Mouse (Mus musculus) thymus, postnatal 36 days (tissue): ENCODE measurements around the gene Arpc5.
A peak's percentile ranks its signal among the peaks of the same experiment; 100 is the strongest.
"Not testable (repeated sequence)": the region's sequence is repeated elsewhere in the genome, so short reads cannot be mapped to it uniquely, and the experiment has no call there.

Experiments
- DNase-seq, 2 experiments: peaks; one replicate each; pipeline ENCODE4 v3.0.0; 2022; ENCODE audit warnings: mixed read lengths in 2 of 2

The Arpc5 gene

GRCm38 (mm10) chr1:152766032-152766772 is at the start of gene Arpc5, which contains the start of gene Rgl1:
Gene Arpc5, plus strand, starts transcription at chr1:152766542.
Gene Rgl1, minus strand, starts transcription at chr1:152766351.
- peak; percentile 97 to 98 for DNase-seq

GRCm38 (mm10) chr1:152717329-152717728 is 49.0 kb upstream of the Arpc5 start:
- DNase-seq, result no peak

GRCm38 (mm10) chr1:152718200-152718599 is 48.1 kb upstream of the Arpc5 start:
- no peak for DNase-seq

- no peak for DNase-seq
Observed at GRCm38 (mm10) chr1:152720969-152721368, 45.4 kb upstream of the Arpc5 start.

GRCm38 (mm10) chr1:152721535-152722198 is 44.7 kb upstream of the Arpc5 start:
- DNase-seq, result no peak

- DNase-seq, result no peak
Observed at GRCm38 (mm10) chr1:152724286-152724685, 42.1 kb upstream of the Arpc5 start.

- DNase-seq, result no peak
Observed at GRCm38 (mm10) chr1:152726095-152726494, 40.2 kb upstream of the Arpc5 start.

GRCm38 (mm10) chr1:152727604-152728236 is 38.6 kb upstream of the Arpc5 start:
- DNase-seq, result no peak

- no peak for DNase-seq
Observed at GRCm38 (mm10) chr1:152738793-152739192, 27.5 kb upstream of the Arpc5 start.

- no peak for DNase-seq
Observed at GRCm38 (mm10) chr1:152739374-152739773, 27.0 kb upstream of the Arpc5 start.

GRCm38 (mm10) chr1:152743095-152743826 is 23.1 kb upstream of the Arpc5 start:
- no peak for DNase-seq

GRCm38 (mm10) chr1:152746426-152746825 is 19.9 kb upstream of the Arpc5 start:
- peak; percentile 50 to 58 for DNase-seq

- no peak for DNase-seq
Observed at GRCm38 (mm10) chr1:152749276-152749675, 17.1 kb upstream of the Arpc5 start.

- DNase-seq, result no peak
Observed at GRCm38 (mm10) chr1:152750312-152750965, 15.9 kb upstream of the Arpc5 start, which contains the start of gene Apobec4. Gene Apobec4, plus strand, starts transcription at chr1:152750551.

- no peak for DNase-seq
Observed at GRCm38 (mm10) chr1:152761791-152762190, 4.6 kb upstream of the Arpc5 start.

- no peak for DNase-seq
Observed at GRCm38 (mm10) chr1:152766804-152767748, 734 bp downstream of the Arpc5 start.

- peak; percentile 70 to 74 for DNase-seq
Observed at GRCm38 (mm10) chr1:152767749-152768488, 1.6 kb downstream of the Arpc5 start.

- no peak for DNase-seq
Observed at GRCm38 (mm10) chr1:152771016-152771415, 4.7 kb downstream of the Arpc5 start.

GRCm38 (mm10) chr1:152774601-152775000 is 8.3 kb downstream of the Arpc5 start:
- not testable (repeated sequence) for DNase-seq

- peak; percentile 48 to 62 for DNase-seq
Observed at GRCm38 (mm10) chr1:152779071-152779737, 12.9 kb downstream of the Arpc5 start.
